Mouse (Mus musculus) heart, adult 2 months (tissue): Measurements from ENCODE around the gene Rab7b. TPM values are rescaled to one million over a fixed set of nuclear protein-coding genes. Genes with fewer than 3 reads are reported as not detected.
A peak's percentile ranks its signal among the peaks of the same experiment; 100 is the strongest.

ENCODE experiments used
- DNase-seq, 2 experiments: peaks; one replicate each; pipeline ENCODE4 v3.0.0; 2021
- H3K27ac ChIP-seq: fragments of 200-600 bp; 2 replicates; pipeline ENCODE4 v1.8.1; 2022
- H3K27me3 ChIP-seq: fragments of 200-500 bp; 2 replicates; pipeline ENCODE4 v1.6.1; 2012; ENCODE audit warnings: mild to moderate bottlenecking, low read length, inconsistent platforms, mixed read lengths; ENCODE audit not compliant: control insufficient read depth, insufficient read depth
- H3K36me3 ChIP-seq: fragments of 200-500 bp; 2 replicates; pipeline ENCODE4 v1.6.1; 2012; ENCODE audit warnings: low read length, inconsistent platforms; ENCODE audit not compliant: control insufficient read depth, insufficient read depth
- H3K4me1 ChIP-seq: fragments of 200-500 bp; 2 replicates; pipeline ENCODE4 v1.6.1; 2011; ENCODE audit warnings: low read length; ENCODE audit not compliant: control insufficient read depth, insufficient read depth
- H3K4me3 ChIP-seq: fragments of 200-600 bp; 2 replicates; pipeline ENCODE4 v1.8.1; 2022
- H3K79me2 ChIP-seq: fragments of 200-500 bp; replicated peaks from 2 replicates; pipeline ENCODE4 v1.6.1; 2012; ENCODE audit warnings: mild to moderate bottlenecking, inconsistent platforms, low read length, moderate library complexity, mixed read lengths; ENCODE audit not compliant: control insufficient read depth, insufficient read depth
- H3K9ac ChIP-seq: fragments of 200-500 bp; 2 replicates; pipeline ENCODE4 v1.6.1; 2012; ENCODE audit warnings: low read depth, mild to moderate bottlenecking, control low read depth, inconsistent platforms, low read length, mixed read lengths
- CTCF ChIP-seq: fragments of 200-600 bp; IDR thresholded peaks from 2 replicates; pipeline ENCODE4 v1.8.1; 2022; ENCODE audit warnings: antibody characterized with exemption, mild to moderate bottlenecking, moderate library complexity
- EP300 ChIP-seq: fragments of 200-500 bp; IDR thresholded peaks from 2 replicates; pipeline ENCODE4 v1.6.1; 2011; ENCODE audit warnings: low read depth, low read length, control low read depth; ENCODE audit not compliant: insufficient read depth
- POLR2A ChIP-seq: fragments of 200-500 bp; IDR thresholded peaks from 2 replicates; pipeline ENCODE4 v1.6.1; 2011; ENCODE audit warnings: mild to moderate bottlenecking, low read depth, low read length, control low read depth; ENCODE audit not compliant: insufficient read depth
- WGBS: fragments of 180-500 bp; shearing (Covaris S2); methylation state at CpG from one replicate; pipeline ENCODE4 v1.1.7; 2018; 5-methylcytosine and 5-hydroxymethylcytosine counted together
- intact Hi-C: fragments of 180-260 bp; cut with DNase I; formaldehyde crosslinking; loops from one replicate; pipeline ENCODE4 v1.15.1; 2025
- polyA plus RNA-seq: library from polyadenylated mRNA; depleted of rRNA; stranded (reverse); fragments of >200 nt; gene quantifications from 2 replicates; pipeline ENCODE4 v1.2.3, GENCODE M21; 2012
- total RNA-seq, 2 experiments: library from RNA; stranded (reverse); gene quantifications; 2 replicates each; pipeline ENCODE4 v1.2.3; 2021

The Rab7b gene
- total and polyA plus RNA-seq, 3 experiments = 3.0 to 3.7 (median 3.5) TPM

GRCm38 (mm10) chr1:131723549-131723948 lies 35.1 kb downstream of the Rab7b start:
- intact Hi-C loops = no loop called here
- TF ChIP-seq EP300 (no peak), CTCF (no peak)
- no peak overlapping the region for H3K27ac ChIP-seq
- 94% methylated on average over 4 of the region's 4 CpGs for WGBS
- DNase-seq = no peak
- H3K79me2 ChIP-seq = no peaks in the 10 kb centered on the region
- H3K36me3 ChIP-seq = no peaks in the 10 kb centered on the region
- no peaks in the 10 kb centered on the region for H3K27me3 ChIP-seq
- H3K4me1 ChIP-seq = peaks cover 8% of the 10 kb centered on the region
- no peak overlapping the region for H3K9ac ChIP-seq
- no peak overlapping the region for H3K4me3 ChIP-seq

- H3K4me1 ChIP-seq = peaks cover 8% of the 10 kb centered on the region
- H3K27ac ChIP-seq = no peak overlapping the region
- no peak overlapping the region for H3K4me3 ChIP-seq
- intact Hi-C loops = no loop called here
- TF ChIP-seq EP300 (no peak), POLR2A (no peak), CTCF (no peak)
- peak in 1 of 2 experiments; percentile 63 for DNase-seq
- no peaks in the 10 kb centered on the region for H3K36me3 ChIP-seq
- no peaks in the 10 kb centered on the region for H3K27me3 ChIP-seq
- H3K9ac ChIP-seq = no peak overlapping the region
- H3K79me2 ChIP-seq = no peaks in the 10 kb centered on the region
- 5% methylated on average over 6 of the region's 6 CpGs for WGBS
These were observed 38.1 kb downstream of the Rab7b start for GRCm38 (mm10) chr1:131726586-131726985.

- intact Hi-C loops = no loop called here
- Histone ChIP-seq H3K27me3 (no peaks in the 10 kb centered on the region), H3K79me2 (no peaks in the 10 kb centered on the region), H3K4me3 (no peak overlapping the region), H3K9ac (no peak overlapping the region), H3K4me1 (peaks cover 8% of the 10 kb centered on the region), H3K27ac (no peak overlapping the region), H3K36me3 (no peaks in the 10 kb centered on the region)
- DNase-seq = no peak
- TF ChIP-seq EP300 (no peak), CTCF (no peak), POLR2A (no peak)
- 83% methylated on average over 12 of the region's 12 CpGs for WGBS
These were observed 42.3 kb downstream of the Rab7b start for GRCm38 (mm10) chr1:131730639-131731437.

GRCm38 (mm10) chr1:131733474-131734180 lies 45.1 kb downstream of the Rab7b start:
- H3K4me3 ChIP-seq = no peak overlapping the region
- H3K27me3 ChIP-seq = no peaks in the 10 kb centered on the region
- no peak overlapping the region for H3K9ac ChIP-seq
- TF ChIP-seq EP300 (no peak), CTCF (no peak), POLR2A (no peak)
- 85% methylated on average over 13 of the region's 13 CpGs for WGBS
- H3K36me3 ChIP-seq = no peaks in the 10 kb centered on the region
- H3K27ac ChIP-seq = no peak overlapping the region
- no peak for DNase-seq
- H3K4me1 ChIP-seq = peaks cover 4% of the 10 kb centered on the region
- no peaks in the 10 kb centered on the region for H3K79me2 ChIP-seq
- intact Hi-C loops = no loop called here

- 91% methylated on average over 6 of the region's 6 CpGs for WGBS
- Histone ChIP-seq H3K36me3 (no peaks in the 10 kb centered on the region), H3K4me3 (no peak overlapping the region), H3K9ac (no peak overlapping the region), H3K4me1 (peaks cover 4% of the 10 kb centered on the region), H3K27ac (no peak overlapping the region), H3K27me3 (no peaks in the 10 kb centered on the region), H3K79me2 (no peaks in the 10 kb centered on the region)
- intact Hi-C loops = no loop called here
- DNase-seq = no peak
- TF ChIP-seq EP300 (no peak), POLR2A (no peak), CTCF (no peak)
These were observed 46.3 kb downstream of the Rab7b start for GRCm38 (mm10) chr1:131734657-131735273.

GRCm38 (mm10) chr1:131736494-131736893 lies 48.0 kb downstream of the Rab7b start:
- H3K9ac ChIP-seq = no peak overlapping the region
- peaks cover 4% of the 10 kb centered on the region for H3K4me1 ChIP-seq
- H3K4me3 ChIP-seq = no peak overlapping the region
- no peaks in the 10 kb centered on the region for H3K27me3 ChIP-seq
- no peak overlapping the region for H3K27ac ChIP-seq
- WGBS = 8% methylated on average over 9 of the region's 9 CpGs
- no peaks in the 10 kb centered on the region for H3K79me2 ChIP-seq
- TF ChIP-seq CTCF (no peak), POLR2A (no peak), EP300 (no peak)
- H3K36me3 ChIP-seq = no peaks in the 10 kb centered on the region
- intact Hi-C loops = no loop called here
- DNase-seq = no peak
